Mouse (Mus musculus) gonadal fat pad, adult 2 months (tissue): ENCODE results near the gene Slc25a51. TPM values are rescaled to one million over a fixed set of nuclear protein-coding genes. Genes with fewer than 3 reads are reported as not detected.

ENCODE experiments used
- DNase-seq: peaks from one replicate; pipeline ENCODE4 v3.0.0-alpha.2; 2012; ENCODE audit warnings: low read depth
- polyA plus RNA-seq: library from polyadenylated mRNA; depleted of rRNA; stranded (reverse); fragments of >200 nt; gene quantifications from 2 replicates; pipeline ENCODE4 v1.2.3, GENCODE M21; 2012; rRNA removed

Slc25a51 gene
- polyA plus RNA-seq, result 96.9 and 99.4 TPM in 2 replicates

DNA sequence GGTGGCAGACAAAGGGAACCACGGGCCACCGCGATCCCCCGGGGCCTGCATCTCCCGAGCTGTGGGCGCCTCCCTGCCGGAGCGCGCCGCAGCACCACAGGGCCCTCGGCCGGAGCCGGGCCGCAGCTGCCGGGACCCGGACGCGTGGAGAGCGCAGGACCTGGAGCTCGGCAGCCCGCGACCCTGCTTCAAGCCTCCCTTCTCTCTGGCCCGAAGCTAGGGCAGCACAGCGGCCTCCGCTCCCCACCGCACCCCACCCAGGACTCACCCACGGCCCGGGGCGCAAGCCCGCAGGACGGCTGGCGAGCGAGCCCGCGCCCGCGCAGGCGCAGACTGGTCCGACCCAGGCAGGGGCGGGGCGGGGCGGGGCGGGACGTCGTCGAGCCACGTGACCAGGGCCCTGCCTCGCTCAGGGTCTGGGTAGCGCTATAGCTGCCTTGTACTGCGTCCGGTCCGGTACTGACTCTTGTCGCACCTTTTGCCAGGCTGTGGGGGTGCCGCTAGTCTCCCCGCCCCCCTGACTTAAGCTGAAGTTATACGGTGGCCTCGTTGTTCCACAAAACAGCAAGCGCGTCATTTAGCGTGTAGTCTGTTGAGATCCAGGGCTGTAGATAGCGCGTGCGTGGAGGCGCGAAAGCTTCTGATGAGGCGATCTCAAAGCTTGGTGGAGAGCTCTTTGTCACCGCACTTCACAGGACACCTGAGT lies at the start of gene Slc25a51:
Gene Slc25a51, minus strand, starts transcription at position 340 of the 706 bp plus-strand sequence.
- DNase-seq, result peak; percentile 86

DNA sequence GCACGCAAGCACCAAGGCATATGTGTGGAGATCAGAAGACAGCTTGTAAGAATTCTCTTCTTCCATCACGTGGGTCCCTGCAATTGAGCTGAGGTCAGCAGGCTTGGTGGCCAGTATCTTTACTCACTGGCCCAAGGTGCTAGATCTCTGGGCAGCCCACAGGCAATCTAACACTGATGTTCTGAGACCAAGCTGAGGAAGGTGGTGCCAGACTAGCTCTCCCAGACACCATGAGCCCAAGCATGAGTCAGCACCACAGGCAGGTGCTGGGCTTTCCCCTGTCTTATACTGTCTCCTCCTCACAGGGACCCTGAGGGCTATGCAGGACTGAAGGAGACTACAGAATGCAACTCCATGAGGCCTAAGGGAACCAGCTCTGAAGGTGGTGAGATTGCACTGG lies 49.0 kb upstream of the Slc25a51 start:
- no peak for DNase-seq

DNA sequence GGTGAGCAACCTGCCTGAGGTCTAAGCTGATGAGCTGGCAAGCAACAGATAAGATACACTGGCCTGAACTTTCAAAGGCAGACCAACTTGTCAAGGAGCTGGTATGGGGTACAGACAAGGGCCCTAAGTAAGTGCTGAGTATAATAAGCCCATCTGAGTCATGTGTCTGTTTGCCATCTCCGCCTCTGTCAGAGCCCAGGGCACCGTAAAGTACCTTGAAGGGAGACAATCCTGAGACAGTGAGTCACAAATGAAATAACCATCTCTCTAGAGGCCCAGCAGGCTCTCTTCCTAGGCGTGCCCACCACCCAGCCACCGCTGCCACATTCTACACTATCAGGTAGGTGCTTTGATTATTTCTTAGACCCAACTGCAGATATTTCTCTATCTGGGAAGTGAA lies 46.4 kb upstream of the Slc25a51 start:
- no peak for DNase-seq

DNA sequence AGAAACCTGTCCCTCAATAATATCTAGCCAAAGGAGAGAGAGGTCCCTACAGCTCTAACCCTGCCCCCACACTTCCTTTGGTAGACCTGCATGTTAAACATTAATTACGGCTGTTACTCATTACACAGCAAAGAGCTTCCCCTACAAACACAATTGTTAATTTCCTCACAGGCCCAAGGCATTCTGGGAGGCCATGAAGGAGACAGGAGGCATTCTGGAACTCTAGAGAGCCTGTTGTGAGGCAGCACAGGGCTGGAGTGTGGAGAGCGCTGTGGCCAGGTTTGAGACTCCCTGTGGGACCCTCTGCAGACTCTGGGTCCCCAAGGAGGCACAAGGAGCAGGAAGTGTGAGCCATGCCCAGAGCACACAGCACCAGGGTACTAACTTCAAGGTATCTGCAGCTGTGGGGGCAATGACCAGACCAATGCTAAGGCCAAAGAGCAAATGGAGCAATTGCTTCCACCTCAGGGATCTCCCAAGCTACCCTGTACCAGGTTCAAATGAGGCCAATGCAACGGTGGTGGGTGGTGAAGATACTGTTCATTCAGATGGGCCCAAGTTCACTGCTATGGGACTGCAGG lies 44.8 kb upstream of the Slc25a51 start:
- no peak for DNase-seq

DNA sequence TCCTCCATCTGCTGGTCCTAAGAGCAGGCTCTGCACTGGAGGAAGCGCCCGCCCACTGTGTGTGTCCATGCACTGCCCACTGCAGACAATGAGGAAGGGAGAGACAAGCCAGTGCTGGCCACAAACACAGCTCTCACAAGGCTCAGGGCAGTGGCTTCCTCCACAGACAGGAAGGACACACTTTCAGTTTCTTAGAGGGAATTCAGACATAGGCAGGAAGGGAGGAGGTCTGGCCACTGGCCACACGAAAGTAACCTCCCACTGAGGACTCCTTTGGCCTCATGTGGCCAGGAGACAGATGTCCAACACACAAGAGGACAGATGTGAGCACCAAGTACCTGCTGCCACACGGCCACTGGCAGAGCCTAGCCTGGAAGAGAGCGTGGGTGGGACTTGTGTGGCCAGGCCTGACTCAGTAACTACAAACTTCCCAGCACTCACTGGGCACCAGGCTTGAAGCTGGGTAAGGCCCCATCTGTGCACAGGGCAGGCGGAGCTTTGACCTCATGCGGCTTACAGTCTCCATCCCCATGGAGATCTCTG lies 44.1 kb upstream of the Slc25a51 start:
- DNase-seq, result no peak

DNA sequence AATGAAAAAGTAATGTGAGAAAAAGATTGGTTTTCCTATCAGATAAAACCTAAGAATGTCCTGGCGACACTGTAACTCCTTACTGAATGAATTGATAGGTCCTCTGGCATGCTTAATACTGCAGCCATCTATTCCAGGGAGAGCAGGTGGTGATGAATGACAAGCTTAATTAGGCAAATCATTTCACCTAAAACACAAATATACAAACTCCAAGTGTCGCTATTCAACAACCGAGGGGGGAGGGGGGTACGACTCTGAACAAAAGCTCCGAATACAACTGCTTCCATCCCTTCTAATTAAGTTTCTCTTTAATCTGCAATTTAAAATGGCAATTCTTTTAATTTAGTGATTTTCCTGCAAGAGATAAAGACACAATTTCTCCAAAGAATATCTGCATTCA lies 40.4 kb upstream of the Slc25a51 start:
- DNase-seq, result no peak

DNA sequence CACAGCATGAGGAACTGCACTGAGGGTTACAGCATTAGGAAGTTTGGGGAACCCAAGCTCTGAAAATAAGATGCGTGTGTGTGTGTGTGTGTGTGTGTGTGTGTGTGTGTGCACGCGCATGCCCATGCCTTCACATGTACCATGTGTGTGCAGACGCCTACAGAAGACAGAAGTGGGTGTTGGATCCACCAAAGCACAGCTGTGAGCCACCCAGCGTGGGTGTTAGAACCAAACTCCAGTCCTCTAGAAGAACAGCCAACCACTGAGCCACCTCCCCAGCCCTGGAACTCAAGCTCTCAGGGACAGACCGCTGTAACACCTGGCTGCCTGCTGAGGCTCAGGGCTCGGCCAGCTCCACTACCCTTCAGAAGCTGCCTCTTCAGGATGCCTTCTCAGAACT lies 39.9 kb upstream of the Slc25a51 start:
- DNase-seq, result no peak

DNA sequence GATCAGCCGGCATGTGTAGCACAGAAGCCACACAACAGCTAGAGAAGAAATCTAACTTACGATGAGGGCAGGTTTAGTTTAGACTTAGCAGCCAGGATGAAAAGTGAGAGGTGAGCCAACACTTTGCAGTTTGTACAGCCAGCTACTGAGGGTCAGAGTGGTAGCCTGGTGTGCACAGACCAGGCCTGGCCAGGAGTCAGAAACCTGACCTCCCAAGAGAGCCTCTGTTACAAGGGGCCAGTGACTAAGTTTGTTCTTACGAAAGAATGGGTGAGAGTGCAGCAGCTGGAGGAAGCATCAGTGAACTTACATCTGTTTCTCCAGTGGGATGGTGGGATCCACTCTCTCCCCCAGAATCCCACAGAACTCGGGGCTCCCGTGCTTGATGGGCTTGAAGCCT lies 38.6 kb upstream of the Slc25a51 start:
- DNase-seq, result no peak

DNA sequence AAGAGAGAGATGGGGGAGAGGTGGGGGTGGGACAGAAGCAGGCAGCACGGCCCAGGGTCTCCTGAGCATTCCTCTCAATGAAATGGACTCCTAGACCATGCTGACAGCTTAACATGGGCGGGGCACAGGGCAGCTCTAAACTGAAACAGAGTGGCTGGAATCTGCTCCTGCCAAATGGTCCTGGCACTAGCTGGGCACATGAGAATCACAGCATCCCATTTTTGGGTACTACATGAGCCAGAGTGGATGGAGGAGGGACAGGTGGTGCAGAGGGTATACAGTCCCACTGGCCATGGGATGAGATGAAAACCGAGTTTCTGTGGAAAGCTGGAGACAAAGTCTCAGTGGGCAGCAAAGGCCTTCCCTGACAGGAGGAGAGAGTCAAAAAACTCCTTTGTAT lies 36.7 kb upstream of the Slc25a51 start:
- no peak for DNase-seq

DNA sequence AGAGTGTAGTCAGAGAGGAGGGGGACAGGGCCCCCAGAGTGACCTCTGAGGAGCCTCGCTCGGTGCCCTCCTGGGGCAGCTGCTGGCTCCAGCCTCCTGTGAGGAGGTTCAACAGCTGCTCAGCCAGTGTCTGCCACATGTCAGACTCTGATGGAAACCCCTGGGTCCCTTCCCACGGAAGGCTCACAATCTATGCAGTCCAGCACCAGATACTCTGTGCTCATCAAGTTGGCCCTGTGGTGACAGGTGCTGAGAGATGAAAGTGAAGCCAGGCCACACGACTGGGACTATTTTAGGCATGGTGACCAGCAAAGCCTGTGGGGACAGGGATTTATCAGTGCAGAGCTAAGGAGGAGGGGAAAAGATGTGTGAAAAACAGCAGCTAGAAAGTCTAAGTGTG lies 36.2 kb upstream of the Slc25a51 start:
- DNase-seq, result no peak

DNA sequence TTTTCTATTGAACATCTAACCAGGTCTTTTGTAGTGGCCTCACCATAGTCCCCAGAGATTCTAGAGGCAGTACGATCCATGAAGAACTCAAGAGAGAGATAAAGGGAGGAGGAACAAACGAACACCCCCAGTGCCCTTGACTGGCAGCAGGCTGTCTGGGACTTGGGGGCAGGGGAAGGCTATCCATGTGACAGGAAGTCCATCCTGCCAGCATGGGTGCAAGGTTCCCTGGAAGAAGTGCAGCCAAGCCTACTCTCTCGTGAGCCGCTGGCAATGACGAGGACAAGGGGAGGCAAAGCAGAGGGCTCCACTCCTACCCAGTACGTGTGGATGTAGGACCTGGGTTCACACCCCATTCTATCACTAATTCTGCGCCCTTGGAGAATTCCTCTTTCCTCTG lies 35.1 kb upstream of the Slc25a51 start:
- DNase-seq, result no peak

DNA sequence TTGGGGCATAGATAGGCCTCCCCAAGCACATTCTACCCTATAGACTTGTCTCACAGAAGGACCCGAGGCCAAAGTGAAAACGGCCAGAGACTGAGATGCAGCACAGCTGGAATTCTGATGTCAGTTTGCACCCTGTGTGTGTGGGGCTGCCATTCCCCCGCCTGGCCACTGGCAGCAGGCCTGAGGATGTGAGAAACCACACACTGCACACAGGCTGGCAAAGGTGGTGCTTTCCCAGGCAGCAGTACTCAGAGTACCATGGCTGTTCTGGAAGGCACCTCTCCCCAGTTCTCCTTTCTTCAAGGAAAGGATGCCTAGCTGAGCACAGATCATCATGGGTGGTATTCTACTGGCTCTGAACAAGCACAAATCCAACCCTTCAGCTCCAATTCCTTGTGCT lies 33.7 kb upstream of the Slc25a51 start:
- no peak for DNase-seq

DNA sequence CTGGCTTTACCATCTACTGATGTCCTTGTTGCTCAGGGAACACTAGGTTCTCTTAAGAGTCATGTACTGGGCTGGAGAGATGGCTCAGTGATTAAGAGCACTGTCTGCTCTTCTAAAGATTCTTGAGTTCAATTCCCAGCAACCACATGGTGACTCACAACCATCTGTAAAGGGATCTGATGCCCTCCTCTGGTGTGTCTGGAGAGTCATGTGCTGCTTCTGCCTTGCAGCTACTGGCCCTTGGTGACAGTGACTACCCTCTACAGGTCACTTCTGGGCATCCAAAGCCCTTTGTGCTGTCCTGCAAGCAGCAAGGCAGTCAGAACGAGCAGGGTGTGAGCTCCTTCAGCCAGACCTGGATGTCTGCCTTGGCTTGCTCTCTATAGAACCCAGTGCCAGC lies 33.2 kb upstream of the Slc25a51 start:
- no peak for DNase-seq

DNA sequence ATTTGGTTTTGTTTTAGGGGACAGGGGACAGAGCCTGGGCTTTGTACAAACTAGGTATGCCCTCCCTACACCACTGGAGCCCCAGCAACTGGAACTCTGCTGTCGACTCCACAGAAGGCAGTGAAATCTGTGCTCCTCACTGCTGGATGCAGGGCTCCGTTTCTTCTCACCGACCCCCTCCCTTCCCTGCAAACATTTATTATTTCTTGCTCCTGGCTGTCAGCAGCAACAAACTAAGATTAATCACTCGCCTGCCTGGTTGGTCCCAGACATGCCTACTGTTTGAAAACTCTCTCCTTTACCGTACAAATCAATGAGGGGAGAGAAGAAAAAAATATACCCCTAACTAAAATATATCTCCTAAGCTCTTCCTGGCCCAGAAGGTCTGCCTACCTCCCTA lies 30.7 kb upstream of the Slc25a51 start:
- no peak for DNase-seq

DNA sequence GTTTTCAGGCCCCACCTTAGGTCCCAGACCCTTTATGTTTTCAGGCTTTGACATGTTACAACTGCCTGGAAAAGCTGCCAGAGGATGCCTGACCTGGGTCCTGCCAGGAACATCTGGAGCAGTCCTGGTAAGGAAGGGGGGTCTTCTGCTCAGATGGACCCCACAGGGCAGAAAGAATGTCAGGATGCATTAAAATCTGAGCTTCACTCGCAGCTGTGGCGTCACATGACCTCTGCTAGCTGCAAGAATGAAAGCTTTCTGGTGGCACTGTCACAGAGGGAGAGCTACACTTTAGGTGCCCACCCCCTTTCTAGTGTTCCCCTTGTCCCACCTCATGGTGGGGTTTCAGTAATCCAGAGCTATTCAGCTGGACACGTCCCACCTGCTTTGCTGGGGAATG lies 28.4 kb upstream of the Slc25a51 start:
- no peak for DNase-seq

DNA sequence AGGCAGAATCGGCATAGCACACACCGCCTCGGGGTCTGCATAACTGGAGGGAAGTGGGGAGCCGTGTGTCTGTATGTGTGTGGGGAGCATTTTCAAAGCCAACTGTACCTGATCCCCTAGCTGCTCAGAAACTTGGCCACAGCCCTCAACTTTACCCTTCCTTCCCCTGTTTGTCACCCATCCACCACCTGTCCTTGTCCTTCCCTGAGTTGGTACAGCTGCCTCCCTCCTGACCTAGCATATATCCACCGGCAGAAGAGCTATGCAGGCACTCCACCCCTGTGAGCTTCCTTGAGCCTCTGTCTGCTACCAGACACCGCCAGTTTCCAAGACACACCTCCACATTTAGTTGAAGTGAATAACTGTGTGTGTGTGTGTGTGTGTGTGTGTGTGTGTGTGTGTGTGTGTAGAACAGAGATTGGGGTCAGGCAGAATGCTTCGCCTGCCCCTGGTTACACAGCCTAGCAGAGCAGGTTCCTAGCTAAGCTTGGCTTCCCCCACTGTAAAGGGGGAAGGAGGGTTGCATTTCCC lies 27.9 kb upstream of the Slc25a51 start:
- no peak for DNase-seq

DNA sequence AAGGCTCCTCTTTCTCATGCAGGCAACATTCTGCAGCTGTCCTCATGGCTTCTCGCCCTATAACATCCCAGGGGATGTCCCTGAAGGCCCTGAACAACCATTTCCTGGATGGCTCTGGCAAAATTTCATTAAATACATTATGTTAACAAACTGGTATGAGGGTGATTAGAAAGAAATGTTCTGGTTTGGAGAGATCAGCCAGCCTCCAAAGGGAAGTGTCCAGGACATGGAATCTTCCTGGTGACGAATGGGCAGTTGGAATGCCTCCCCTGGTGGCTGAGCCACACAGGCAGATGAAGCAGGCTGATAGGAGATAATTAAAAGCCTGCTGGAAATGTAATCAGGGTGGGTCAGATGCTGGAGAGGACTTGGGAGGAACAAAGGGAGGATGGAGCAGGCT lies 27.3 kb upstream of the Slc25a51 start:
- DNase-seq, result no peak

DNA sequence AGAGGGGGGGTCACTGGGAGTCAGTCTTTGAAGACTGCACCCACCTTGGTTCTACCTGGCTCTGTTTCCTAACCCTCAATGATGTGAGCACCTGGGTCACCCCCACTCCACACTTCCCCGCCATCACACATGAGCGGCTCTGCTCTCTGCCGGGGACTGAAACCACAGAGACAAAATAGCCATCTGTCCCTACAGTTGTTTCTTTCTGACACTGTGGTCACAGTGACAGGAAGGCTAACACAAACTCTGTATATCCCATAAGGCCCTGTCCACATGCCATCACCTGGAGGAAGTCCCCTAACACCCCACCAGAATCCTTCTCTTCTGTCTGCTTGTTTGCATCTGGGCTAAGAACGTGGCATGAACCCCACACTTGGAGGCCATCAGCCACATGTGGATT lies 26.1 kb upstream of the Slc25a51 start:
- DNase-seq, result no peak

DNA sequence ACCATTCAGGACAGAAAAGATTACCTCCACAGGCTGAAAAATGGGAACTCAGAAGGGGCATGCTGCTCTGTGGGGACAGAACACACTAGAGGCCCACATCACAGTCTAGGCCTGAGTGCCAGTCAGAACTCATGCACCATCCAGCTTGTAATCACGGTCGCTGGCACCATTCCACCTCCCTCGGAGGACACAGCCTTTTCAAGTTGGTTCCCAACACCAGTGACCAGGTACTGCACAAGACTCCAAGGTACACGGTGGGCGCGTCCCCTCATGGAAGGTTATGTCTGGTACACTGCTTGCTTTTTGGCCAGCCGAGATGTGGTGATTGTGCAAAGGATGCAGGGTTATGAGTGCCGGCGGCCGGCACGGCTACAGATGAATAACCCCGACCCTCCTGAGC lies 25.5 kb upstream of the Slc25a51 start:
- no peak for DNase-seq

DNA sequence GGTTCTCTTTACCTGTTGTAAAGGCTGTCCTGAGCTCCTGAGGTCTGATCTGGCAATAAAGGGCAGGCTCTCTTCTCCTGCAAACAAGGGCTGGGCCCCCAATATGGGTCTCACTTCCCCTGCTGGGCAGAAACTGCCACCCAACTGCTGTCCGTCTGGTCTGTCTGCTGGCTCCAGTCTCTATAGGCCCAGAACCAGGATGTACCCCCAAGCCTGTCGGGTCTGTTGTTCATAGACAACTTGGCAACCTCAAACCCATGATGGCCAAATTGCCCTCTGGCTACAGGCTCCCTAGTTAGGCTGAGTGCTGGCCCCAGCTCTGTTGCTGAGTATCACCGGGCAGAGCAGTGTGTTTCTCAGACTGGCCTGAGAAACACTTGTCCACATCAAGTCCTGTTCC lies 23.2 kb upstream of the Slc25a51 start:
- DNase-seq, result no peak

DNA sequence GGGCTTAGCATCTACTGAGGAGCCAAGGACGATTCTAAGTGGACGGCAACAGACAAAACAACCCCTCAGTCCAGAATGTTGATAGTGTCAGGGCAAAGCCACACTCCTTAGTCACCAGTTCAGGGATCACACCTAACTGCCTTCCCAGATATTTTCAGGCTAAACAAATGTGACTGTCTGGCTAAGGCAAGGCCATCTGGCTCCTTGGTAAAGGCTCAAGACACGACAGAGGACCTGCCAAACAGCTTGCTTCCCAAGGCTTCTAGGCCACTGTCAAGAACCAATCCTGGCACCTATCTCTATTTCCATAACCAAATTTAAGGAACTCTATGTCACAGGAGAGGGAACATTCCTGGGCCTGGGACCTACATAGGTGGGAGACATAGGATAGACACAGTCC lies 22.8 kb upstream of the Slc25a51 start:
- no peak for DNase-seq

DNA sequence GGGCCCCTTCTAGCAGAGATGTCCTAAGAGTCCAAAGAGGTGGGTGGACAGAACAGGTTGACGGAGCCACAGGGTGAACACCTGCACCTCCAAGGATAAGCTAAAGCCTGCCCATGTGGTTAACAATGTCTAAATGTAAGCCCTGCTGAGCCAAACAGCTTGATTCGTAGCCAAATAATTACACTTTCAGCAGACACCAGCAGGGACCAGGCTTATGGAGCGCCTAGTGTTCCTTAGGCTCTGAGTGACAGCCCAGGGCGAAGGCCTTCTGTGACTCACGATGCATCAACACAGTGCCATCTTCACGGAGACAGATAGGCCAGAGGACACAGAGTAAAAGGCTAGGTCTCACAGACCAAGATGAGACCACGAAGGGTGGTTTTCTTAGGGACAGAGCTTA lies 20.9 kb upstream of the Slc25a51 start:
- peak; percentile 70 for DNase-seq

DNA sequence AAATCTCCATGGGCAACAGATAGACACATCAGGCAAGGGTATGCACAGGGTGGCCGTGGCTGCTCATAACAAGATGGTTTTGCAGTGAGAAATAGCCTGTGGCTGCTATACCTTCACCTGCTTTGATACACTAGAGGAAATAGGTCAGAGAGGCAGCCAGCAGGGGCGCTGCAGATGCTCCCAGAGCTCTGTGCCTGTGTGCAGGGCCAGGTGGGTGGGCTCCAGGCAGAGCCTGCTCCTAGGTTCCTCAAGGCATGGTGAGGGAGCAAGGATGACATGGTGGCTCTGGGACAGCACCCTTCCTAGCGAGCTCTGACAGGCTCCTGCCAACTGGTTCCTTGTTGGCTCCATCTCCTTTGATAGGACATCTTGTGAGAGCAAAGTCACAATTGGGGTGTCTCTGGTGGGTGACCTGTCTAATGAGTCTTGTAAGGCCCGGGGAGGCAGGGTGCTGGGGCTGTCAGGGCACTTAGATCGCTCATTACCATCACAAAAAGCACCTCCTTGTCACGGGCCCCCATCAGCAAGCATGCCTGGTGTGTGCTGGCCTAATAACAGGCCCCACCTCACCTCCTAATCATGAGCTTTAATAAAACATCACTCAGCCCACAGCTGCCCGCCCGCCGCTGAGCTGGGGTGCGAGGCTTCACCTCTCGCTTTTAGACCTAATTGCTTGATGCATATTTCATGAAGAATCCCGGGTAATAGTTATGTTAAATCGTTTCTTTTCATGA lies 18.3 kb upstream of the Slc25a51 start:
- no peak for DNase-seq
